Mouse (Mus musculus) bone marrow, adult 2 months (tissue): ENCODE data around the gene Habp4.

Experiments
- CTCF ChIP-seq: fragments of 200-500 bp; IDR thresholded peaks from 2 replicates; pipeline ENCODE4 v1.5.1; 2011; ENCODE audit warnings: low read length, control low read depth; ENCODE audit not compliant: control insufficient read depth, insufficient read depth
- POLR2A ChIP-seq: fragments of 200-500 bp; IDR thresholded peaks from 2 replicates; pipeline ENCODE4 v1.6.1; 2011; ENCODE audit warnings: low read depth, mild to moderate bottlenecking, control low read depth, low read length, borderline replicate concordance; ENCODE audit not compliant: control insufficient read depth

- TF ChIP-seq POLR2A (no peak), CTCF (no peak)
Observed at GRCm38 (mm10) chr13:64120760-64121159, 40.9 kb upstream of the Habp4 start.
